Mouse (Mus musculus): ENCODE measurements at regions not wholly inside any gene's neighbourhood (a gene's known extent, or its start where the extent isn't known, plus 50 kb on each side); places are given as distances from the start of the nearest gene placed in this dataset.

DNA sequence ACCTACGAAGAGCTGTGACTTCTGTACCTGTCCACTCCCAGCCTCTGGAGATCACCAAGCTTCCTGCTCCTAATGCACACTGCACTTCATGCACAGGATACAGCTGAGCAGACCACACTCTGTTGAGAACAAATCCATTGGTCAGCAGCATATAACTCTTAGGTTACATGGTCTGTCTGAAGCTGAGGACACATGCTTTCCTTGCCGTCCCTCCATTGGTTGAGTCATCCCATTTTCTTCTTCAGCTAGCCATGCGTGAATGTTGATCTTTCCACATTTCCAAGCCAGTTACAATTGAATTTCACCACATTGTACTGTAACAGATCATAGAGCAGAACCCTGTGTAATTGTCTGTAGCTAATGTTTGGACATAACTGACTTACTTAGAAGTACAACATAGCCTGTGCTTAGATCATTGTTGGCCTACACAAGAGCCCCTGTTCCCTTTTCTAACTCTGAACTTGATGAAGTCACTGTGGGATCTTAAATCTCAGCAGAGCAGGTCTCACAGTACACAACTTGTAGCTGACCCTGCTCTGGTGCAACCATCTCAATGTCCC is 593.3 kb upstream of the Intu start:
- TF ChIP-seq CTCF (IDR thresholded peaks at IDR 0.05; ENCODE audit: low read depth): no peak
- no peak for TF ChIP-seq EP300 (optimal IDR thresholded peaks at IDR 0.05)

Measured in stomach, postnatal 0 days (tissue).